Mouse (Mus musculus): ENCODE results near the gene Golga3.

- TF ChIP-seq CTCF (IDR thresholded peaks at IDR 0.05; ENCODE audit: insufficient read depth, low read depth, low read length) (no peak), POLR2A (IDR thresholded peaks at IDR 0.05; ENCODE audit: insufficient read depth, low read depth, low read length) (no peak)
Observed at GRCm38 (mm10) chr5:110203164-110203895, 26.8 kb downstream of the Golga3 start.

All from olfactory bulb, adult 2 months (tissue).